Mouse (Mus musculus) lung, postnatal 0 days (tissue): ENCODE measurements around the gene Actl6b.

Experiments used
- CTCF ChIP-seq: IDR thresholded peaks from 2 replicates; pipeline ENCODE4 v1.5.1; 2016; ENCODE audit warnings: antibody characterized with exemption, mild to moderate bottlenecking
- EP300 ChIP-seq: IDR thresholded peaks from 2 replicates; pipeline ENCODE4 v1.6.1; 2016; ENCODE audit warnings: antibody characterized with exemption, mild to moderate bottlenecking, control low read depth

GRCm38 (mm10) chr5:137599600-137599999, 46.3 kb downstream of the Actl6b start:
- TF ChIP-seq CTCF, result no peak
- TF ChIP-seq EP300, result no peak
